Mouse (Mus musculus) cortical plate, adult 2 months (tissue): ENCODE measurements around the gene Ccnb2.

ENCODE experiments used
- CTCF ChIP-seq: fragments of 200-500 bp; IDR thresholded peaks from 2 replicates; pipeline ENCODE4 v1.5.1; 2011; ENCODE audit warnings: mild to moderate bottlenecking, control low read depth, low read length; ENCODE audit not compliant: insufficient read depth; ENCODE audit errors: extremely low read depth
- POLR2A ChIP-seq: fragments of 200-500 bp; IDR thresholded peaks from 2 replicates; pipeline ENCODE4 v1.6.1; 2011; ENCODE audit warnings: mild to moderate bottlenecking, low read length, control low read depth; ENCODE audit not compliant: insufficient read depth; ENCODE audit errors: extremely low read depth

GRCm38 (mm10) chr9:70396083-70396482 lies 25.3 kb downstream of the Ccnb2 start:
- TF ChIP-seq CTCF (no peak), POLR2A (no peak)
